Mouse (Mus musculus) limb, embryonic 11.5 days (tissue): ENCODE data around the gene Rnf44. TPM values are rescaled to one million over a fixed set of nuclear protein-coding genes. Genes with fewer than 3 reads are reported as not detected.

Source experiments
- ATAC-seq: fragments of 200-750 bp; cut with Nextera tagmentation; 2 replicates; pipeline ENCODE4 v1.8.0; 2017; ENCODE audit warnings: low read depth; ENCODE audit not compliant: insufficient number of reproducible peaks, low FRiP score, low TSS enrichment
- DNase-seq: peaks from one replicate; pipeline ENCODE4 v3.0.0-alpha.2; 2015; ENCODE audit warnings: low spot score
- H3K27ac ChIP-seq: fragments of 300-500 bp; sonication (generic); replicated peaks from 2 replicates; pipeline ENCODE4 v1.5.1; 2014; ENCODE audit warnings: low read depth, mild to moderate bottlenecking, low read length
- H3K27me3 ChIP-seq: fragments of 300-500 bp; sonication (generic); 2 replicates; pipeline ENCODE4 v1.6.1; 2014; ENCODE audit warnings: mild to moderate bottlenecking, low read length, mixed read lengths; ENCODE audit not compliant: control insufficient read depth, insufficient read depth
- H3K36me3 ChIP-seq: fragments of 300-500 bp; sonication (generic); 2 replicates; pipeline ENCODE4 v1.6.1; 2014; ENCODE audit warnings: mild to moderate bottlenecking, low read length, moderate library complexity, mixed read lengths; ENCODE audit not compliant: control insufficient read depth, insufficient read depth
- H3K4me1 ChIP-seq: fragments of 300-500 bp; sonication (generic); 2 replicates; pipeline ENCODE4 v1.6.1; 2014; ENCODE audit warnings: low read length, mixed read lengths; ENCODE audit not compliant: control insufficient read depth, insufficient read depth
- H3K4me2 ChIP-seq: fragments of 300-500 bp; sonication (generic); 2 replicates; pipeline ENCODE4 v1.6.1; 2014; ENCODE audit warnings: low read depth, mild to moderate bottlenecking, moderate library complexity; ENCODE audit not compliant: severe bottlenecking
- H3K4me3 ChIP-seq: fragments of 300-500 bp; sonication (generic); 2 replicates; pipeline ENCODE4 v1.5.1; 2014; ENCODE audit warnings: low read depth, low read length
- H3K9ac ChIP-seq: fragments of 300-500 bp; sonication (generic); 2 replicates; pipeline ENCODE4 v1.6.1; 2014; ENCODE audit warnings: mild to moderate bottlenecking, low read length
- H3K9me3 ChIP-seq: fragments of 300-500 bp; sonication (generic); 2 replicates; pipeline ENCODE4 v1.6.1; 2016; ENCODE audit warnings: low read length; ENCODE audit not compliant: control insufficient read depth
- WGBS: fragments of 180-500 bp; shearing (Covaris S2); extraction: QIAGEN DNeasy Blood & Tissue Kit; methylation state at CpG from one replicate; pipeline ENCODE4 v1.1.7; 2014; 5-methylcytosine and 5-hydroxymethylcytosine counted together
- polyA plus RNA-seq: library from polyadenylated mRNA; unstranded; fragments of >200 nt; fragmentation: Nextera tagmentation; extraction: Ambion mirVana; gene quantifications from 2 replicates; pipeline ENCODE4 v1.2.1, GENCODE M21; 2014

Gene Rnf44
- polyA plus RNA-seq, 1 experiment from 2014 or later, result 94.8 TPM

DNA sequence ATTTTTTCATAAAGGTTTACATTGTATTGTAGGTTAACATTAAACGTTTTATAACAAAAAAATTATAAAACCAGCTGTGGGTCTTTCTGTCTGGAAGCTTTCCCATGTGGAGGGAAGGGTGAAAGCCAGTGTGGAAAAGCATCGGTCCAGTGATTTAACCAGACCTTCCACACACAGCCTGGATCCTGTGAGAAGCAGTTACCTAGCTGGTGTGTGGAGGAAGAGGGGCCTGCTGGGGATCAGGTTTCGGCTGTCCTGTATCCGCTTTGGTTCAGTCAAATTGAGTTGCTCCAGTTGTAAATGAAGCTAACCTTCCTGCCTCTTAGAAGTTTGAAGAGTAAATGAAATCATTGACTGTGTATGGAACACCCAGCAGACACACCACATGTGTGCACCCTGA lies 29.7 kb downstream of the Rnf44 start:
- Histone ChIP-seq H3K4me1 (no peaks in the 10 kb centered on the region), H3K4me2 (no peak overlapping the region), H3K9me3 (no peaks in the 10 kb centered on the region), H3K36me3 (peaks cover 13% of the 10 kb centered on the region; the same call in 1 of the 2 replicates), H3K27me3 (no peaks in the 10 kb centered on the region), H3K4me3 (no peak overlapping the region), H3K27ac (no peak overlapping the region), H3K9ac (no peak overlapping the region)
- DNase-seq (no peak), ATAC-seq (no peak)
- WGBS, result 67% methylated on average over 4 of the region's 4 CpGs

DNA sequence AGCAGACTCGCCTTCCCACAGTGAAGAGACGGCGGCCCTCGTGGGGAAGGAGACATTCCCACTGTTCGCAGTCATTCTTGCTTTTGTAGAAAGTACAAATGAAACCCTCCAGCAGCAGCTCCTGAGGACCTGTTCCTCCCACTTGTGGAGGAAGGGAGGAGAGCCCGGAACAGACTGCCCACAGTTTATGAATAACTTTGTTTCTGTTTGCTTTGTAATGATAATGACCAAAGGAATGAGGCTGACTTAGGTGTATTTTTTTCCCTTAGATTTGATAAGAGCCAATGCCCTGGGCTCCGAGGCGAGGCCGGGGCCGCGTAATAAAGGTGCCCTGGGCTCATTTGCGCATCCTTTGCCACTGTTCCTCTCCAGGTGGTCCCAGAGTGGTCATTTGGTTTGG lies 32.3 kb downstream of the Rnf44 start:
- no peak for DNase-seq
- no peaks in the 10 kb centered on the region for H3K4me1 ChIP-seq
- no peak overlapping the region for H3K4me2 ChIP-seq
- H3K9me3 ChIP-seq, result no peaks in the 10 kb centered on the region
- no peak overlapping the region for H3K9ac ChIP-seq
- ATAC-seq, result no peak
- 89% methylated on average over 12 of the region's 12 CpGs for WGBS
- peaks cover 19% of the 10 kb centered on the region for H3K36me3 ChIP-seq
- no peaks in the 10 kb centered on the region for H3K27me3 ChIP-seq
- H3K27ac ChIP-seq, result no peak overlapping the region
- H3K4me3 ChIP-seq, result no peak overlapping the region

DNA sequence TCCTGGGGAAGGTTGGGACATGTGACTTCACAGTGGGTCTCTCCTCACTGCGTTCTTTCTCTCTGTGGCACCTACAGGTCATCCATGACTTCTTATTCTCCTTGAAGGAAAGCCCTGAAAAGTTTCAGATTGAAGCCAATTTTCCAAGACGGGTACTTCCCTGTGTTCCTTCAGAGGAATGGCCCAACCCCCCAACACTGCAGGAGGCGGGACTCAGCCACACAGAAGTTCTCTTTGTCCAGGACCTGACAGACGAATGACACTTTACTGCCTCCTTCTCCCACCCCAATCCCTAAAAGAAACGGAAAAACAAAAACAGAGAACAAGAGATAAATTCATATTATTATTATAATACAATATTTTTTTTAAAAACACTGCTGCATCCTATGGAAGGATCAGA lies 32.8 kb downstream of the Rnf44 start:
- no peak overlapping the region for H3K9ac ChIP-seq
- no peak for DNase-seq
- no peaks in the 10 kb centered on the region for H3K4me1 ChIP-seq
- H3K4me3 ChIP-seq, result no peak overlapping the region
- peaks cover 23% of the 10 kb centered on the region for H3K36me3 ChIP-seq
- H3K27me3 ChIP-seq, result no peaks in the 10 kb centered on the region
- no peak for ATAC-seq
- H3K27ac ChIP-seq, result no peak overlapping the region
- WGBS, result 75% methylated on average over 5 of the region's 5 CpGs
- H3K9me3 ChIP-seq, result no peaks in the 10 kb centered on the region
- H3K4me2 ChIP-seq, result no peak overlapping the region

DNA sequence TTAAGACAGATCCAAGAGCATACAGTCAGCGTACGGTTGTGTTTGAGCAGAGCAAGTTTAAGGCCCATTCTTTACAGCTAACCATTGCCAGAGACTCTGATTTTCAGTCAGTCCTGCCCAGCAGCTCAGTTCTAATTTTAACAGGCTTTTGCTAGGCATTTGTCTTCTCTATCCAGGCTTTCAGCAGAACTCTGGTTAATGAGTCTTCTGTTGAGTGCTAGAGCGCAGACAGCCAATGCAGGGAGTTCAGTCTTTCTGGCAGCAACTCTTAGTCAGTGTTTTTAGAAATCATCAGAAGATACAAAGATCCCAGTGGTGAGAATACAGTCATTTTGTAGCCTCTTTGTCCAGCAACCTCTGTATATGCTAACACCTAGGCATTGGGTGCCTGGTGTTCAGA lies 43.2 kb downstream of the Rnf44 start:
- H3K4me1 ChIP-seq, result no peaks in the 10 kb centered on the region
- 96% methylated on average over 3 of the region's 3 CpGs for WGBS
- H3K4me2 ChIP-seq, result no peak overlapping the region
- H3K36me3 ChIP-seq, result peaks cover 44% of the 10 kb centered on the region
- no peak overlapping the region for H3K4me3 ChIP-seq
- H3K9ac ChIP-seq, result no peak overlapping the region
- DNase-seq (no peak), ATAC-seq (no peak)
- no peaks in the 10 kb centered on the region for H3K27me3 ChIP-seq
- H3K9me3 ChIP-seq, result no peaks in the 10 kb centered on the region
- no peak overlapping the region for H3K27ac ChIP-seq

DNA sequence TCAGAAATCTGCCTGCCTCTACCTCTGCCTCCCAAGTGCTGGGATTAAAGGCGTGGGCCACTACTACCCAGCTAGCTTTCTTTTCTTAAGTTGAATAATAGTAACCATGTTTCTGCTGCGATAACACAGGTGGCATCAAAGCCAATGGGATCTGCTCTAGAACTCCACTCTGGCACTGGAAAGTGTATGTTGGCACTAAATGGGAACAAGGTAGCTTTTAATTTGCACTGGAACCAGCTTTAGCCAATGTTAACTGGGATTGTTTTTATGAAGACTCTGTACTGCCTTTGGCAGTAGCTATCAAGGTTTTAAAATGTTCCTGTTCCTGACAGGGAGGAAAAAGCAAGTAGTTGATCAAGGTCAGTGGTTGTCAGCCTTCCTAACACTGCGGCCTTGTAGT lies 58.7 kb downstream of the Rnf44 start:
- no peaks in the 10 kb centered on the region for H3K27me3 ChIP-seq
- no peak overlapping the region for H3K4me3 ChIP-seq
- WGBS, result 95% methylated on average over 3 of the region's 3 CpGs
- ATAC-seq (no peak), DNase-seq (no peak)
- no peak overlapping the region for H3K9ac ChIP-seq
- no peak overlapping the region for H3K27ac ChIP-seq
- H3K36me3 ChIP-seq, result peaks cover 5% of the 10 kb centered on the region; the same call in 1 of the 2 replicates
- no peak overlapping the region for H3K4me2 ChIP-seq
- no peaks in the 10 kb centered on the region for H3K4me1 ChIP-seq
- H3K9me3 ChIP-seq, result no peaks in the 10 kb centered on the region

DNA sequence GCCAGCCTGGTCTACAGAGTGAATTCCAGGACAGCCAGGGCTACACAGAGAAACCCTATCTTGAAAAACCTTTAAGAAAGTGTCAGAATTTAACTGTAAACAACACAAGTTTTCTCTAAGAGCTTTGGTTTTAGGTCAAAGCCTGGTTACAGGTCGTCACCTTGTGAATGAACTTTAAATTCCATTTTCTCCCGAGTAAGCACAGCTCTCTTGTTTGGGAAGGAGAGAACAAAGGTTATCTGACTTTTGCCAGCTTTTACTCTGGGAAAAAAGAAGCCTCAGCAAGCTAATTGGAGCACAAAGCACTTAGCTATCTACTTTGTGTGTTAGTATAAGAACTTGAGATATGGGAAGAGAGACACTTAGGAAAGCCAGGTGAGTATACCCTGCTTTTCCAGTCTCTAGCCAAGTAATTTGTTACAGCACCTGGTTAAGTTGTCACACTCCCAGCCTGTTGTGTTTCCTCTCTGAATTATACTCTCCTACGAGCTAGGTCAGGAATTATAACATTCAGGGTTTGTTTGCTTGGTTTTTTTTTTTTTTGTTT lies 60.9 kb downstream of the Rnf44 start:
- H3K27me3 ChIP-seq, result no peaks in the 10 kb centered on the region
- H3K9me3 ChIP-seq, result no peaks in the 10 kb centered on the region
- no peak overlapping the region for H3K9ac ChIP-seq
- no peak overlapping the region for H3K4me2 ChIP-seq
- H3K36me3 ChIP-seq, result no peaks in the 10 kb centered on the region; the same call in 1 of the 2 replicates
- no peak overlapping the region for H3K27ac ChIP-seq
- H3K4me1 ChIP-seq, result no peaks in the 10 kb centered on the region
- WGBS, result 87% methylated on average over 3 of the region's 3 CpGs
- ATAC-seq, result no peak
- H3K4me3 ChIP-seq, result no peak overlapping the region
- DNase-seq, result no peak

Other genes with a start within 250 kb of the Rnf44 start
- gene Thoc3, start 225.1 kb downstream of the Rnf44 start, polyA plus RNA-seq, result 175 and 176 TPM in 2 replicates
- 23.3 and 24.4 TPM in 2 replicates for gene Simc1, start 190.1 kb downstream of the Rnf44 start, polyA plus RNA-seq
- gene 4833439L19Rik, start 128.5 kb downstream of the Rnf44 start, polyA plus RNA-seq, result 184 and 185 TPM in 2 replicates
- 27.1 and 29.7 TPM in 2 replicates for gene Arl10, start 118.9 kb downstream of the Rnf44 start, polyA plus RNA-seq
- gene Nop16, start 103.8 kb downstream of the Rnf44 start, polyA plus RNA-seq, result 95.6 and 99.7 TPM in 2 replicates
- gene Higd2a, start 103.7 kb downstream of the Rnf44 start, polyA plus RNA-seq, result 155 and 157 TPM in 2 replicates
- gene Cltb, start 82.6 kb downstream of the Rnf44 start, polyA plus RNA-seq, result 12.3 and 13.0 TPM in 2 replicates
- gene Faf2, start 72.1 kb downstream of the Rnf44 start, polyA plus RNA-seq, result 95.7 and 99.2 TPM in 2 replicates
- not detected in 2 replicates for gene Cdhr2, start 7.6 kb upstream of the Rnf44 start, polyA plus RNA-seq
- 0.55 and 0.68 TPM in 2 replicates for gene Gprin1, start 56.0 kb upstream of the Rnf44 start, polyA plus RNA-seq
- not detected in 2 replicates for gene Sncb, start 72.7 kb upstream of the Rnf44 start, polyA plus RNA-seq
- gene Eif4e1b, start 90.1 kb upstream of the Rnf44 start, polyA plus RNA-seq, result not detected in 2 replicates
- gene Tspan17, start 95.5 kb upstream of the Rnf44 start, polyA plus RNA-seq, result 1.7 and 1.8 TPM in 2 replicates